Mouse (Mus musculus): ENCODE results near the gene Rundc3a.
A peak's percentile ranks its signal among the peaks of the same experiment; 100 is the strongest.

The Rundc3a gene

GRCm38 (mm10) chr11:102394421-102395124 lies 1.4 kb downstream of the Rundc3a start:
- no peak for DNase-seq

GRCm38 (mm10) chr11:102395250-102395649 lies 2.0 kb downstream of the Rundc3a start:
- no peak for DNase-seq

GRCm38 (mm10) chr11:102396263-102396662 lies 3.1 kb downstream of the Rundc3a start:
- DNase-seq = no peak

- peak; percentile 48 for DNase-seq
These were observed 3.5 kb downstream of the Rundc3a start for GRCm38 (mm10) chr11:102396671-102397141.

- DNase-seq = no peak
These were observed 5.0 kb downstream of the Rundc3a start for GRCm38 (mm10) chr11:102398007-102398825.

GRCm38 (mm10) chr11:102399107-102399506 lies 5.9 kb downstream of the Rundc3a start:
- no peak for DNase-seq

GRCm38 (mm10) chr11:102399610-102400072 lies 6.4 kb downstream of the Rundc3a start:
- DNase-seq = peak; percentile 40

- DNase-seq = no peak
These were observed 7.4 kb downstream of the Rundc3a start for GRCm38 (mm10) chr11:102400513-102401084.

- DNase-seq = no peak
These were observed 8.8 kb downstream of the Rundc3a start for GRCm38 (mm10) chr11:102401898-102402500.

GRCm38 (mm10) chr11:102403657-102404056 lies 10.5 kb downstream of the Rundc3a start:
- no peak for DNase-seq

- no peak for DNase-seq
These were observed 11.2 kb downstream of the Rundc3a start for GRCm38 (mm10) chr11:102404161-102405010.

GRCm38 (mm10) chr11:102405544-102406285 lies 12.5 kb downstream of the Rundc3a start:
- DNase-seq = no peak

GRCm38 (mm10) chr11:102406401-102406800 lies 13.2 kb downstream of the Rundc3a start:
- no peak for DNase-seq

GRCm38 (mm10) chr11:102406900-102407833 lies 14.0 kb downstream of the Rundc3a start:
- peak; percentile 86 for DNase-seq

- no peak for DNase-seq
These were observed 14.6 kb downstream of the Rundc3a start, which contains the start of gene Slc25a39 for GRCm38 (mm10) chr11:102407834-102408215. Gene Slc25a39 (minus strand): TSS chr11:102407946.

GRCm38 (mm10) chr11:102408344-102408876 lies 15.2 kb downstream of the Rundc3a start:
- peak; percentile 93 for DNase-seq

- no peak for DNase-seq
These were observed 15.9 kb downstream of the Rundc3a start for GRCm38 (mm10) chr11:102408888-102409794.

- no peak for DNase-seq
These were observed 16.7 kb downstream of the Rundc3a start for GRCm38 (mm10) chr11:102409795-102410330.

All from right cerebral cortex, postnatal 14 days (tissue).